Mouse (Mus musculus) monocyte, adult 2 months (primary cell): ENCODE measurements around the gene Supt3.

ENCODE experiments used
- DNase-seq, 2 experiments: peaks; one replicate each; pipeline ENCODE4 v3.0.0; 2022; ENCODE audit warnings: low spot score in 2 of 2, low read depth in 1 of 2

The Supt3 gene

DNA sequence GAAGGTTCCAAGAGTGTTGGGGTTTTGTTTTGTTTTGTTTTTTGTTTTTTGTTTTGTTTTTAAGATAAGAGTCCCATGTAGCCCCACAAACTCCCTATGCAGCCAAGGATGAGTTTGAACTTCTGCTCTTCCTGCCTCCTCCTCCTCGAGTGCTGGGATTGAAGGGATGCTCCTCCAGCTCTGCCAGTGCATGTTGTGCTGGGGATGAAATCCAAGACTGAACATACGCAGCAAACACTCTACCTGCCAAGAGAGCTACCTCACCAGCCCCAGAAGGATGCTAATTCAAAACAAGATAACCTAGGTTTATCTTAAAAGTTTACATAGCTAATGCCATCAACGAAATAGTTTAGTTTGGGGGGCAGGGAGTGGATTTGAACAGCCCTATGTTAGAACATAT, 276.4 kb downstream of the Supt3 start:
- DNase-seq = no peak

DNA sequence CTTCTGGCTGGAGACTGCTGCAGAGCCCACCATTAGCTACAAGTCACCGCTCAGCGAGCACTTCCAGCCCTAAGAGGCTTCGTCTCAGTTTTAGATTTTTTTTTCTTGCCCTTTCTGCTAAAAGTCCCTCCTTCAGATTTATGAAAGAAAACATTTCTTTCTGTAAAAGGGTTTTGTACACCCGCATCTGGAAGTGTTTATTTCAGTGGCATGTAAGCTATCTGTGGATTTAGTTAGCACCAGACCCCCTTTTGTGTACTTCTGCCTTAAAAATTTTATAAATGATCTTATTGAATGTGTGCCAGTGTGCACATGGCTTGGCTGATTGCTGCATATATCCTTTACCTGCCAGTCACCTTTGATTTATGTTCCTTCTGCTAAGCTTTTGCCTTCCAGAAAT, 277.6 kb downstream of the Supt3 start:
- no peak for DNase-seq

DNA sequence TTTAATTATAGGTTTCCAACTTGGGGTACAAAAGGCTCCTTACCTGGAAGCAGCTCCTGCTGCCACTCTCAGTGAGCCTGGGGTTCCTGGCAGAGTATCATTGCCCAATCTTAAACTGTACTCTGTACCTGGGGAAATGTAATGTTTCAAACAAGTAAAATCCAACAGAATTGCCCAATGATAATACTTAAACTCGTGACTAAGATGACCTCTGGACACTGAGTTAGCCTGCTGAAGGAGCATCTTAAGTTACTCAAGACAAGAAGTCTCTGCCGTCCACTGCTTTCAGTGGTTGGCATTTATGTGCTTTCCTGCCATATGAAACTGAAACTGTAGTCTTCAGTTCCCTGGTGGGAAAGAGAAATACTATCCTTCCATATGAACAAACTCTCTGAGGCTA, 279.9 kb downstream of the Supt3 start:
- no peak for DNase-seq

DNA sequence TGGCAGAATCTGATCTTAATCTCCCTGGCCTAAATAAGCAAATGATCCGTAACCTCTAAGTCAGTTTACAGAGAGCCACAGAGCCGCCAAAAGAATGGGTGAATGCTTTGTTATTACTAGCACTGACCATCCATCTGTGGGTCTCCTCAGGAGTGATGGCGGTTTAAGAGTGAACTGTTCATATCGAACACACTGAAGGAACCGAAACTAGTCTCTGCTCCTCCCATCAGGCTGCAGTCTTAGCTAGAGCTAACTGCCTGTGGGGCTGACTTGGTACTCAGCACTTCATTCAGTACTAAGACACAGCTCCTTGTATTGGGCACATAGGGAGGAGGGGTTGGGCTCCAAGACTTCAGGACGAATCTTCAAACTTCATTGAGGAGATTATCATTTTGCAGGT, 280.8 kb downstream of the Supt3 start:
- no peak for DNase-seq

DNA sequence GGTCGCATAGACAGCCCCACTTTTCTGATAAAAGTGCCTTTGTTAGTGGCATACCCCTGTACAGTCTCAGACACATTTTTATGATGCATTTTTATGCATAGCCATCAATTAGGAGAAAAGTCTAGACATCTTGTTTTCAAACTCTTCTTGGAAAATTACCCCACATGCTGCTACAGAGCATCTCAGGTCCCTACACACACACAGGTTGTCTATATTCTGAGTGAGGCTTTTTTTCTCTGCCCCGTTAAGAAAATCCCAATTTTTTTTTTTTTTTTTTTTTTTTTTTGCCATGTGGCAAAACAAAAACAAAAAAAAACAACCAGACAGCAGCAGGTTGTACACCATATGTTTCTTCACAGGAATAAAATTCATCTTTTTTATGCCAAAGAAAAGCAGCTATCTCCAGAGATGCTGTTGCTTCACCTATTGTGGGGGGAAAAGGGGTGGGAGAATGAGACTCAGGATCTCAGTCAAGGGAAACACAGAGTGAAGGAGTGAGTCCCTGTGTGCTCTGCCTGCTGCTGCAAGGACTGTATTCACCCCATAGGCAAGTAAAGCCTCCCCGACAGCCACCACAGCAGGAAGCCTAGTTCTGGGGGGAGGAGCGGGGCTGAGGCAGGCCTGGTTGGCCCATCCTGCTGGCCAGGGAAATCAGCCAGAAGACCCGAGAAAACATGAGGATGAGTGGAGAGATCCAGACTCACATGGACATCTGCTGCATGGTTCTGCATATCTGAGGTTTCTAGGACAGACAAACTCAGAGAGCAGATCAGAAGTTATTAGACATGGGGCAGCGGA, 281.8 kb downstream of the Supt3 start:
- no peak for DNase-seq

DNA sequence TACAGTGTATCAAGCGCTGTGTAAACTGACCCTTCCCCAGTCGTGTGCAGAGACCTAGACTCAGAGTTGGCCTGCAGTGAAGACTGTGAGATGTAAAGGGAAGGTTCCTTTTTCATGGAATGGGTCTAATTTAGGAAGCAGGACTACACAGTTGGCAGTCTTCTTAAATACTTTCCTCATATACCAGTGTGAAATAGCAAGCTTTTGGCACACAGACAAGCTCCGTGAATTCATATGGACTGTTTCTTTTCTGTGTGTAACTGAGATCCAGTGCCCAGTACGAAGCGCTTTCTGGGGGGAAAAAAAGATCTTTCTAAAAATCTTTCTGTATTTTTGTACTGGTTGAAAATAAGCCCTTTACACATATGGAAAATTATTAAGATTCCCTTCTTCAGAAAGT, 286.8 kb downstream of the Supt3 start:
- no peak for DNase-seq

DNA sequence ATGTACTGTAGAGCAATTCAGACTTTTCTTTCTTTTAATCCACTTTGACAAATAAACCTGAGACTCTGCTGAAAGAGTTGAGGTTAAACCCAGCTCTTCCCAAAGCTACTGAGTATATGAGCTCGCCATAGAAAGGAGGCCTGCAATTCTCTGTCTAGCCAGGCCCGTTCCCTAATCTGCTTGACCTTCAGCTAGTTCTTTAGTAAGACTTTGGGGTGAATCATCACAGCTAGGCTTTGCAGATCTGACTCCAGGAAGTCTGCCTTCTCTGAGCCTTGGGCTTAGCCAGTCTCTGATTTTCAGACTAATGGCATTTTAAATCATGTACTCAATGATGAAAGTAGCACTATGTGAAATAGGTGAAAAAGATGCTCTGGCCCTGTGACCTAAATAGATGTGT, 288.5 kb downstream of the Supt3 start:
- no peak for DNase-seq

DNA sequence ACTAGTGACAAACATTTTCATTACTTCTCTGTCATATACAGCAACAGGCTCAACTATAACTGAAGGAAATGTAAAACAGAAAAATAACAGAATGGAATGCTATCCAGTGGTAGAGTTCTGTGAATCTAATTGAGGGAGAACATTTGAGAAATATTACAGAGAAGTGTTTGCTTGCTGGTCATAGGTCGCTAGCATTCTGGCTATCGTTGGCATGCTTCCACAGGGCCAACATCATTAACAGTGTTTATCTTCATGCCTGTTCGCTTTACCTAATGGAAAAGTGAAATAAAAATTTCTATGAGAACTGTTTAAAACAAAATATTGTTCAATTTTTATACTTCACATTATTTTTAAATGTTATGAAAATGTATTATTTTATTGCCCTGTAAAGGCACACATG, 290.5 kb downstream of the Supt3 start:
- DNase-seq = no peak

DNA sequence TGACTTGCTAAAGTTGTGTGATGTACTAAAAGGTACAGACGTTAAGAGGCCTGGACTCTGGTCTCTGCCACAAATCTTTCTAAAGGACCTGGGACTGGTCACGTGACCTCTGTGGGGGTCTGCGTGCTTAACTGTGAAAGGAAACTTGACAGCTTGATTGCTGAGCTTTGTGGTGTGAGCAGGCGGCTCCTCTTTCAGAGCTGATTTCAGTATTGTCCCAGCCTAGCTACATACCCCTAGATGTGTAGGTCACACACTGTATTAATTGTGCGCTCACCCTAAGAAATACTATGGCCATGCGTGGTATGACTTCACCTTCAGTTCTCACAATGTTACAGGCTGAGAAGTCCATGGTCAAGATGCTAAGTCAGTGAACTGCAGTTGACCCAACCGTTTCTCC, 291.4 kb downstream of the Supt3 start:
- DNase-seq = no peak

DNA sequence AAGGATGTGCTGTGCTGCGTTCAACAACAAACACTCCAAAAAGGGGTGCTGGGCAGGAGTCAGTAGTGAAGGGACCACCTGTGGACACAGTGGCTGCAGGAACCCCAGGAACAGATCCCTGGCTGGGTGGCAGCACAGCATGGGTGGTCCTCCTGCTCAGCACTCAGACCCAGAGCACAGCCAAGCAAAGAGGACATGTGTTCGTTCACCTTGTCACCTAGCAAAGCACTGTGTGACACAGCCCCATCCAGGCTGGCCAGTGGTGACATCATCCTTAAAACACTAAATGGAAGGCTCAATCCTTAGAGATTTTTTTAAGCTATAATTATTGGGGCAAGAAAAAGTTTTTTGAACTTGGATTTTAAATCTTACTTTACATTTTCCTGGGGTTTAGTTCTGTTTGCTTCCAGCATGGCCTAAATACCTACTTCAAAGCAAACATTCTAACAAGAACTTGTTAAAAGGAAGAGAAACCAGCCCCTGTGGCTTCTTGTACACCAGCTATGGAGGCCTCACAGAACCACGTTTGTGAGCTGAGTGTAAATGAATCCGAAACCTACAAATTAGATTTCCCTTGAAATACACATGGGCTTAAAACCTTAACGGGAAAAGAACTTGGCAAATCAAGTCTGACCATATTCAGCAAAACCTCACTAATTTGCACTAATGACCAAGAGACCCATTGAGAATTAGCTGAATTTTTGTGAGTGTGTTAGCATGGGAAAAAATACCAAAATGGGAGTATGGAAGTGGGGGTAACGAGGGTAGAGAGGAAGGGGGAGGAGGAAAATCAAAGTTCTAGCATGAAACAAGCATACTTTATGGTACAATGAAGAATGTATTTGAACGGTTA, 295.8 kb downstream of the Supt3 start:
- DNase-seq = no peak

DNA sequence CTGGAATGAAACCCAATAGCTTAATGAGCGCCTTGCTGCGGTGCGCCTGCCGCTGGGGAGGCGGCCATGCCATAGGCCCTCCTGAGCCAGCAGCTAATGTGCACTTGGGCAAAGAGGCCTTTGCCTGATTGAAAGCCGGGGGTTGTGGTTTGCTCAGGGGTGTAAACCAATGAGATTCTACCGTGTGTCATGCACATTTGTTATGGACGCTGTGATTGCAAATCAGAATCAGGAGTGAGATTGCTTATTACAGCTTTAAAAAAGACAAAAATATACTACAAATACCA, 296.3 kb downstream of the Supt3 start:
- DNase-seq = no peak

DNA sequence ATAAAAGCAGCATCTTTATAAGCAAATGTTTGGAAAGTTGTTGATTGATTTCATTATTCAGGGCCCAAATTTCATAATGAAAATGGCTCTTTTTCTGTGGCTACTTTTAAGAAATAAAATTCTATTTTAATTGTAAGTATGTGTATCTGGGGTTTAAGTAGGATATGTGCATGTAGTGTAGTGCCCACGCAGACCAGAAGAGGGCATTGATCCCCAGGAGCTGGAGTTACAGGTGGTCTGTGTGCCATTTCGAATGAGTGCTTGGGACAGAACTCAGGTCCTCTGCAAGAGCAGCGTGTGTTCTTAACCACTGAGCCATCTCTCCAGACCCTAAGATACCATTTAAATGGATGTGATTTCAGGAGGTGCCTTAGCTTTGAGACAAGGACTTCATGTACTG, 296.8 kb downstream of the Supt3 start:
- DNase-seq = no peak

DNA sequence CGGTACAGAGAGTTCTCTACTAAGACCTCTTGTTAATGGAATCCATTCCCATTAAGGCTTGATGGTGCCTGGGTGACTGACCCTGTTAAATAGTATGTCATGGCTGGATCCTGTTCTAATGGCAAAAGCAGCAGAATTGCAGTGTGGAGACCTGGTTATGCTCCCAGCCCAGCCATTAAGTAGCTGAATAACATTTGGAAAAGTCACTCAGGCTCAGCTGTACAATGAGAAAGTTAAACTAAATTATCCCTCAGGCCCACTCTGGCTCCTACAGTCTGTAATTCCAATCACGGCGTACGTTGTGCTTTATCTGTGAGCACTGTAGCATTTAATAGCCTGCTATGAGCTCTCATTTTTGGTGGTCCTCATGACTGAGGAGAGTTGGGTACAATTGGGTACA, 300.0 kb downstream of the Supt3 start:
- no peak for DNase-seq

DNA sequence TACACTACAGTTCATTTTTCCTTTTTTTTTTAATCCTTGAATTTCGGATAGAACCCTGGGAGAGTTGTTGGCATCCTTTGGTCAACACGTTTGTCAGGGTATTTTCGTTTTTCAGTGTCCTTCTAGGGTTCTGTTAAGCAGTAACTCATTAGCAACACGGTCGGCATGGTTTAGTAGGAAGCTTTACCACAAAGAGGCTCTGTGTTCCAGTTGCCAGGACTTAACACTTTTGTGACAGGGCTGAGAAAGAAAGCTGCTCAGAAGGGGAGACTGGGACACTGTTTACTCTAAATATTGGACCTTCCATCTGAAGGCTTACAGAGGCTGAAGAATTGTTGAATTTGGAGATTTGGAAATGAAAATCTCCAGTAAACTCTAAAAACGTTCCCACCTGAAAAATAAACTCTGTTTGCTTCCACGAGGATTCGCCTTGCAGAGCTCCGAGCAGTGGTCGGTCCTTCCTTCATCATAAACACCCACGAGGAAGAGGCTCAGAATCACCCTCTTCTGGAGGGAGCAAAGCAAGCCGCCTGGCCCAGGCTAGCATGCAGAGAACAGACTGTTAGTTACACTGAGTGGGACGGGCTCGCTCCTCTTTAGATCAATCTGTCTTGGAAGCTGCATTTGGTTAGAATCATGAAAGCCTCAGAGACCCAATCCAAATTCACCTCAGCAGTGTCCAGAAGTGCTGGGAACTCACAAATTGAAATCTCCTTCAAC, 301.1 kb downstream of the Supt3 start:
- DNase-seq = no peak

DNA sequence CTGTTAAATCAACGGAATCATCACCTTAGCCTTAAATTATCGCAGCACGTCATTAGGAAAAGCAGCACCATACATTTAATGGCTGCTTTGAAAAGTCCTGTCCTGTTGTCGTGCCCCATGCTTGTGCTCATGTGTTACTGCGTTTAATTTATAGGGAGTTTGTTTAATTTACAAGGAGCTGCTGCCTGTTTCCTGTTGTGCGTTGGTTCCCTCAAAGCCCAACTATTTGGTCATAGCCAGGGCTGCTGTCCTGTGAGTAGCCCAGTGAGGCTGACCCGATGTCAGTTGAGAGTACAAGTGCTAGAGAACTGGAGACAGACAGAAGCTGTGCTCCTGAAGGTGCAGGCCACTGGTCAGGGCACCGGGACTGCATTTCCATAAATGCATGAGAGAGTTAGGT, 304.6 kb downstream of the Supt3 start:
- no peak for DNase-seq

DNA sequence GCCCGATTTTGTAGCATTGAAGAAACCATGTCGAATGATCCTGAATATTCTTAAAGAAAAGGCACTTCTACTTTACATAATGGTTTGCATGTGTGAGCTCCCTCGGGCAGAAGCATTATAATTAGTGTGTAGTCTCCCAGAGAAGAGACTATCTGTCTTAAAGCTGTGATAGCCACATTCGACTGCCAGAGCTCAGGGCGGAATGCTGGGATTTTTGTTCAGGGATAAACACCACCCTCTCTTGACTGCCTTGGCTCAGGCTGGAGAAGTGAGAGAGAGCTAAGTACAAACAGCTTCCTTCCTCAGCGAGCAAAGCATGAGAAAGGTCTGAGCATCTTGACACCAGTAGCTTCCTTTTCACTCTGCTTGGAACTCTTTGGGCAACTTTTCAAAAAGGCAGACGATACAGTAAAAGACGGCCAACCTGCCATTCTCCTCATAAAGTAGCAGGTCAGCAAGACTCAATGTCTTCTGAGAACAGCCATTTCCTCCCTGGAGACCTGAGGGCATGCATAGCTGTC, 305.1 kb downstream of the Supt3 start:
- DNase-seq = no peak

DNA sequence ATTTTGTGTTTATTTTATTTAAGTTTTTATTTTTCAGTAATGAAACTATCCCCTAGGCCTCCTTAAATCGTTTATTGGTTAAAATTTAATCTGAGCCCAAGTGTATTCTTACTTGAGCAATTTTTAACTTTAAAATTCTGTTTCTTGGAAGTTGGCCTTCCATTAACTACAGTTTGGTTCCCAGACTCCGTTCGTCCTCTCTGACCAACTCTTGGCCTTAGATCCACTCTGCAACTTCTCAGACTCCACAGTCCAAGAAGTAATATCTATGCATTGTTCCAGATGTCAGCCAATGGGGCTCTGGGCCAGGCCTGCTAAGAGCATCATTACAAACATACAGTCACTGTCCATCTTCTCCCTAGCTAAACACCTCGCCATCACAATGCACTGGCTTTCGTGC, 309.4 kb downstream of the Supt3 start:
- no peak for DNase-seq

DNA sequence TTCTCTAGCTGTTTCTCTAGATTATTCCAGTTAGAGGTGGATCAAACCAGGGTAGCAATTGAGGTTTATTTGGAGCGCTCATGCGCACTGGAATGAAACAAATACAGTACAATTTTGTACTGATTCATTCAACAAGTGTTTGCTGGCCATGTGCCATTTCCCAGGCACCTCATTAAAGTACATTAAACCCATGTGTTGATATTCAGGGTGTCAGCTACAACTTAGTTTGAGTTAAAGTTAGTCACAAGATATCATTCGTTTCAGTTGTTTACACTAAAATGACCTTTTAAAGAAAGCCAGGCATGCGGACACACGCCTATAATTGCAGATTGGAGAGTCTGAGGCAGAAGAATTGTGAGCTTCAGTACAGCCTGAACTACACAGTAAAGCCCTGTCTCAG, 310.1 kb downstream of the Supt3 start:
- no peak for DNase-seq

DNA sequence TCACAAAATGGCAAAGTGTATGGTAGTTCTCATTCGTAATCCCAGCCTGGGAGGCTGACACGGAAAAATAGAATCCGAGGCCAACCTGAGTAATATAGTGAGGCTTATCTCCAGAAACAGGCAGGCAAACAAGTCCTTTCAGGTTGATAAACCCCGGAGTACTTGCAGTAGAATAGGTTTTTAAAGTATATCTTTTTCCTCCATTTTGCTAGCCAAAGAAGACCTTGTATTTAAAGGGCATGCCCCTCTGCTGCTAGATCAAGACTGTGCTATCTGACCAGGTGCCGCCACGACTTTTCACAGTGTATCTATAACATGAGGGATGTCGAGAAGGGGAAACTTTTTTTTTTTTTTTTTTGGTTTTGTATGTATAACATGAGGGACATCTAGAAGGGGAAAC, 324.1 kb downstream of the Supt3 start:
- no peak for DNase-seq

DNA sequence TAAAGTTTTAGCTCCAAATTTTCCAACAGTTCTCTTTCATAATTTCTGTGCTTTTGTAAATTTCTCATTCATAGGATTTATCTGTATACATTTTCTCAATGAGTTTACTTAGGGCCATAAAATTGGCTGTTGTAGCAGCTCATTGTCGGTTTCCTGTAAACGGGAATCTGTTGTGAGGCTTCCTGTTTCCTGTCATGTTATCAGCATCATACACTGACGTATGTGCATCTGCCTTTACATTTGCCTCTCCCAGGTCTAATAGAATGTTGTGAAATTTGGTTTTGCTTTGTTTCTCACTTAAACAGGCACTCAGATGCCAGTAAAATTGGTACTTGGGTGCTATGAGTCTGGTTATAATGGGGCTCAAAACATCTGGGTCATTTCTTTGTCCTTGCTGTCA, 338.4 kb downstream of the Supt3 start:
- no peak for DNase-seq

DNA sequence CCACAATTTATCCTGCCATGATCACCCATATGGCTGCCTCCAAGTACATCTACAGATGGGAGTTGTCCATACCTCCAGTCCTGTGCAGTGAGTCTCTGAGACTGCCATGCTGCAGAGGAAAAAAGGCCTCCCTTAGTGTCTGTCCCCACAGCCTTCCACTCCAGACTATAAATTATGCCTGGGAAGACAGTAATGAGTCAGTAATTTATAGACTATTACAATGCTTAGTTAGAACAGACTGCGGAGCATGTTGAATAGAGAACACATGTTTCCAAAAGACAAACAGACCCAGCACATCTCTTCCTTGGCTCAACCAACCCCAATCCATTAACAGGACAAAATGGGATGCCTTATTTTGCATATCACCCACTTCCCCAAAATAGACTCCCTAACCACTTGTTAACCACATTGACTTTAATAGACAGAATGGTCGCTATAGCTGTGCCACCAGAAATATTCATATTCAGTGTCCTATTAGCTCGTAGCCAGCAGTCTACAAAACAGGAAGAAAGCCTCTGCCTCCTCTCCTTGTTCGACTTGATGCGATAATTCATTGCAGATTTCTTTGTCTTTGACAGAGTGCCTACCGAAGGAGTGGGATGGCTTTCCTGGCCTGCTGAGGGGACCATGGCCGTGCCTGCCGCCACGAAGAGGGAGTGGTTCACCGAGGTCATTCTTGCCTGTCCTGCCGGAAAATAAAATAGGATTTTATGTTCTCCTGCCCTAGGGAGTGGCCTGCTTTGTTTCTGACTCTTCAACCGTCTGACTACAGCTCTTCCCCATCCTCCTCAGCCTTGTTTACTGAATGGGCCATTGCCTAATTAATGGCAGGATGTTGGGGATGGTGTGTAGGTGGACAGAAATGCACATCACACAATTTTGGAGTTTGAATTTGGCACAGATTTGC, 341.9 kb downstream of the Supt3 start:
- DNase-seq = no peak
